Mouse (Mus musculus): ENCODE measurements around the gene Pth2. TPM values are rescaled to one million over a fixed set of nuclear protein-coding genes. Genes with fewer than 3 reads are reported as not detected.

Pth2 gene
- polyA plus RNA-seq, 1 experiment from 2014 or later: not detected

DNA sequence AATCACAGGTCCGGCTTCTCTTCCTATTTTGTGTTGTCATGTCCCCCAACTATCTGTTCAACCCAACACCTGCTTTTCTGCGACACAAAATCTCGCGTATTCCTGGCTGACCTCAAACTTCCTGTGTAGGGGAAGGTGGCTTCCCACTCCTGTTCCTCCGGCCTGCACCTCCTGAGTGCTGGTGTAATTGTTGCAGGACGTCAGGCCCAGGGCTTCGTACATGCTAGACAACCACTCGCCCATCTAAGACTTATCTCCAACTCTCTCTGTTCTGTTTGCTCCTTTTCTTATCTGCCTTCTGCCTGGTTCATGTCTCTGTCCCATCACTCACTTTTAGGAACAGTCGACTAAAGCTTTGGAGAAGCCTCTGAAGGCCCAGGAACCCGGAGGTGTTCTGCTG lies 30.3 kb downstream of the Pth2 start:
- Histone ChIP-seq H3K27ac (no peak overlapping the region), H3K9me3 (no peaks in the 10 kb centered on the region), H3K36me3 (no peaks in the 10 kb centered on the region), H3K9ac (no peak overlapping the region), H3K4me2 (no peak overlapping the region), H3K27me3 (peaks cover 31% of the 10 kb centered on the region), H3K4me1 (peaks cover 14% of the 10 kb centered on the region), H3K4me3 (no peak overlapping the region)
- ATAC-seq (ENCODE audit: insufficient number of reproducible peaks, low FRiP score, low TSS enrichment, low read depth): no peak
- WGBS: 66% methylated on average over 10 of the region's 10 CpGs

DNA sequence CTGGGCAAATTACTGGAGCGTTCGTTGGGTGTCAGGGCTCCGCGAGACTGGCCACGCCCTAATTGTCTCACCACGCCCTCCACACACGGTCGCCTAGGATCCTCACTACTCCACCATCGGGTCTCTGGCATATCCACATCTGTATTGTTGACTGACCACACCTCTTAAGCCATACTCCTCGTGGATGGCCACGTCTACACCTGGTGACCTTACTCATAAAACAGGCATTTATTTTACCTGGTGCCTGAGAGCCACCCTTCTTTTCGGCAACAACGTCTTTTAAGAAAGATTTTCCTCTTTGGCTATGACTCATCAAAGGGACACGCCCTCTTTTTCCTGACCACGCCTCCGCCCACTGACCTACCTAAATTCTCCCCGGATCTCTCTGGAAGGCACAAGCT lies 31.1 kb downstream of the Pth2 start, which contains the start of gene Dkkl1:
Gene Dkkl1, minus strand, starts transcription at position 297 of the 401 bp plus-strand sequence.
- no peak within 1 kb of the TSS for H3K9ac ChIP-seq

DNA sequence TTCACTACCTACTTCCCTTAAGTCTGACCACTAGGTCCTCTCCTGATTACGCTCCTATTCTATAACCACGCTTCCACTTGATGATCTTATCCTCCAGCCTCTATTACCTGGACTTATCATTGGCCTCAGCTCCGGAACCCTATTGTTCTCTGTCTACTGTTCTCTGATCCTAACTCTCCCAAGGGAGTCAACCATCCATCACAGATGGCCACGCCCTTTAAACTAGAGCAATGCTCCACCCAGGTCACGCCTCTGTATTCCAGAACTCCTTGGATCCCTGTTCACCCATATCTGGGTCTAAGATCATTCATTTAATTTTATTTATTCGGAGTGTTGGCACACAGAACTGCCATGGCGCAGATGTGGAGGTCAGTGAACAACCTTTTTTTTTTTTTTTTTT lies 31.6 kb downstream of the Pth2 start:
- H3K9ac ChIP-seq: no peak overlapping the region
- no peak overlapping the region for H3K4me3 ChIP-seq
- no peak for ATAC-seq (ENCODE audit: insufficient number of reproducible peaks, low FRiP score, low TSS enrichment, low read depth)
- H3K27me3 ChIP-seq: peaks cover 31% of the 10 kb centered on the region
- H3K4me2 ChIP-seq: no peak overlapping the region
- 70% methylated on average over 7 of the region's 7 CpGs for WGBS
- H3K4me1 ChIP-seq: peaks cover 23% of the 10 kb centered on the region
- no peak overlapping the region for H3K27ac ChIP-seq
- H3K36me3 ChIP-seq: no peaks in the 10 kb centered on the region
- H3K9me3 ChIP-seq: no peaks in the 10 kb centered on the region

More for the DNA sequence above, 31.1 kb downstream of the Pth2 start, which contains the start of gene Dkkl1:
- 5% methylated on average over 17 of the region's 17 CpGs for WGBS
- Histone ChIP-seq H3K27me3 (peaks cover 31% of the 10 kb centered on the region), H3K4me2 (peak within 1 kb of the TSS; percentile 29), H3K4me3 (peak within 1 kb of the TSS; percentile 14; the same call in 1 of the 2 replicates), H3K36me3 (no peaks in the 10 kb centered on the region), H3K27ac (no peak within 1 kb of the TSS), H3K4me1 (peaks cover 18% of the 10 kb centered on the region), H3K9me3 (no peaks in the 10 kb centered on the region)
- ATAC-seq (ENCODE audit: insufficient number of reproducible peaks, low FRiP score, low TSS enrichment, low read depth): no peak

DNA sequence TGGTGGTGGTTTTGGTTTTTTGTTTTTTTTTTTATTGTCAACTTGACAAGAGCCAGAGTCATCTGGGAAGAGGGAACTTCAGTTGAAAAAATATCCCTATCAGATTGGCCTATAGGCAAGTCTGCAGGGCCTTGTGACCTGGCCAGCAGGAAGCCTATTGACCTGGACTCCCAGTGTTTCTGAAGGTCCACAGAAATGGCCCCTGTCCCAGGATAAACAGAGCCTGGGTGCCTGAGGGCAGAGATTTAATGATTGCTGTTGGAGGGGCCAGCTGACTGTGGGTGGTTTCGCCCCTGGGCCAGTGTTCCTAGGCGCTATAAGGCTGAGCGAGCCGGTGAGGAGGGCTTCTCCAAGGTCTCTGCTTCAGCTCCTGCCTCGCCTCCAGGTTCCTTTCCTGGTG lies 32.9 kb downstream of the Pth2 start:
- no peak for ATAC-seq (ENCODE audit: insufficient number of reproducible peaks, low FRiP score, low TSS enrichment, low read depth)
- peaks cover 31% of the 10 kb centered on the region for H3K27me3 ChIP-seq
- H3K36me3 ChIP-seq: peaks cover 10% of the 10 kb centered on the region
- H3K9me3 ChIP-seq: no peaks in the 10 kb centered on the region
- no peak overlapping the region for H3K27ac ChIP-seq
- 66% methylated on average over 5 of the region's 5 CpGs for WGBS
- no peak overlapping the region for H3K4me3 ChIP-seq
- no peak overlapping the region for H3K9ac ChIP-seq
- peaks cover 35% of the 10 kb centered on the region for H3K4me1 ChIP-seq
- H3K4me2 ChIP-seq: no peak overlapping the region

DNA sequence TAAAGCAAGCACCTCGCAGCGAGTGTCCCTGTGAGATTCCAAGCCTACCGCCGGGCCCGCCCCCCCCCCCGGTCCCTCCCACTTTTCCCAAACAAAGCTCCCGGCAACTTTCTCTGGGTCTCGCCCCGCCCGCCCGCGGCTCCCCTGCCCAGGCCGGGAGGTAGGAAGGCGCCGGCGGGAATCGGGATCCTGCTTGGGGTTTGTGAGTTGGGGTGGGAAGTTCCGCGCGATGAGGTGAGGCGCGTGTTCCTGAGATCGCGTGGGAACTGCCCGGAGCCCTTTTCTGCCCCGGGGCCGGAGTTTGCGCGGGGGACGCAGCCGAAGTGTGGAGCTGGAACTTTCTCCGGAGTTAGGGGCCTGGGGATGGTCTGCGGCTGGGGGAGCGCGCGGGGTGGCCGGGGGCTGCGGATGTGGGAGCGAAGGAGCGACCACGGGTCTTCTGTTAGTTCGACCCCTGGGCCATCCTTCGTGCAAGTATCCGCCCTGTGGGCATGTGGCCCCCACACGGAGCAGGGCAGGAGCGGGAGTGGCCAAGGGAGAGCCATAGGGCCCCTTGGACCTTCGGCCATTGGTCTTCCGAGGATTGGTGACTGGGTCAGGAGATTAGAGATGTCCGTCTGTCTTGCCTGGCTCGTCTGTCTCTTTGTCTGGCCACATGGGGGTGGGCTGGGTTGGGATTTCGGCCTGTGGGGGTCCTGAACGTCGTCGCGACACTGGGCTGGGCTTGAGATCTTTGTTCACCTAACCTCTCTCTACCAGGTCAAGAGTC lies 35.1 kb downstream of the Pth2 start, which contains the start of gene Tead2:
Gene Tead2, plus strand, starts transcription at position 81 of the 769 bp plus-strand sequence.
- Histone ChIP-seq H3K36me3 (peaks cover 31% of the 10 kb centered on the region), H3K4me1 (peaks cover 37% of the 10 kb centered on the region), H3K27ac (peak within 1 kb of the TSS; percentile 95), H3K9me3 (no peaks in the 10 kb centered on the region), H3K4me3 (peak within 1 kb of the TSS; percentile 75), H3K27me3 (peaks cover 16% of the 10 kb centered on the region), H3K4me2 (peak within 1 kb of the TSS; percentile 74), H3K9ac (peak within 1 kb of the TSS; percentile 97)
- peak; percentile 61 for ATAC-seq (ENCODE audit: insufficient number of reproducible peaks, low FRiP score, low TSS enrichment, low read depth)
- 0% methylated on average over 54 of the region's 55 CpGs for WGBS

DNA sequence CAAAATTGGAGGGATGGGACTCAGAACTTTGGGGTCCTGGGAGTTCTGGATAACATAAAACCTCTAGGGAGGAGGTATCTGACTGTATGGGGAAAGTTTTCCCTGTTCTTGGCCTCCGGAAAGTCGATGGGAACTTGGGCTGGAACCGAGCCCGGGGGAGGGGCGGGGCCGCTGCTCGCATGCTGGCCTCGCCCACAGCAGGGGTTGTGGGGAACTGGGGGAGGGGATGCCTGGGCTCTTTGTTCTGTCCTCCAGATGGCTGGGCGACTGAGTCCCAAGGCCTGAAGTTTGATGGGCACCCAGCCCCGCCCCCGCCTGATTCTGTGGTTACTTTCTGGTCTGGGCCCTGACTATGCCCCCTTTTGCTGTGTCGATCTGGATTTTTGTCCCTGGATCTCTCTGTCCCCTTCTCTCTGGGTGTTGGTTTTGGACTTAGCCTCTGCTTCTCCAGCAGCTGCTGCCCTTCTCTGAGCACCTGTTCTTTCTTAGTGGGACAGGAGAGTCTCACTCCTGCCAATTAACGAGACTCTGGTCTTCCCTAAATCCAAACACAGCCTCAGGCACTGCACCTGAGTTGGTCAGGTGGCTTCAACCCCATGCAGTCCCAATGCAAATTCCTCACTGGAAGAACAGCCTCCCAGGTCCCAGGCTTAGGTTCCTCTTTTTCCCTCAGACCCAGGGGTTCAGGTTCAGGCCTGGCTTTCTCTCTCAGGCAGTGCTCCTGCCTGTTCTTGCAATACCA lies 35.8 kb downstream of the Pth2 start:
- Histone ChIP-seq H3K27me3 (peaks cover 9% of the 10 kb centered on the region), H3K9me3 (no peaks in the 10 kb centered on the region), H3K9ac (peak overlapping the region; percentile 97), H3K4me2 (peak overlapping the region; percentile 74), H3K36me3 (peaks cover 39% of the 10 kb centered on the region), H3K4me3 (peak overlapping the region; percentile 75), H3K4me1 (peaks cover 34% of the 10 kb centered on the region), H3K27ac (peak overlapping the region; percentile 95)
- WGBS: 1% methylated on average over 13 of the region's 13 CpGs
- peak; percentile 74 for ATAC-seq (ENCODE audit: insufficient number of reproducible peaks, low FRiP score, low TSS enrichment, low read depth)

DNA sequence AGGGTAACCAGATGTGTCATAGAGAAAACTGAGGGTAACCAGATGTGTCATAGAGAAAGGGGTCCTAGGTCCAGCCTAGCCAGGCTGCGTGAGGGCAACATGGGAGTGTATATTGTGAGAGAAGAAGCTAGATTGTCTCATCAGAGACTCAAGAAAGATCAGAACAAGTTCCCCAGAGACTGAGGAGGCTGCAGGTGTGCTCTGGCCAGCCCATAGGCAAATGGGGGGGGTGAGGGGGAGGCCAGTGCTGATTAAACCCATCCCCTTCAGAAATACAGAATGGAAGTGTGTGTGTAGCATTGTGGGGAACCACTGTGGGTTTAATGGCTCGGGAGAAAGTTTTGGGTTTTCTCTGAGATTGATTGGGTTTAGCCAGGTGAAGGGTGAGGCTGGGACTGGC lies 40.9 kb downstream of the Pth2 start:
- no peak for ATAC-seq (ENCODE audit: insufficient number of reproducible peaks, low FRiP score, low TSS enrichment, low read depth)
- no peak overlapping the region for H3K27ac ChIP-seq
- peaks cover 88% of the 10 kb centered on the region for H3K36me3 ChIP-seq
- no peak overlapping the region for H3K4me2 ChIP-seq
- H3K4me3 ChIP-seq: no peak overlapping the region
- 83% methylated on average over 2 of the region's 2 CpGs for WGBS
- no peaks in the 10 kb centered on the region for H3K9me3 ChIP-seq
- no peak overlapping the region for H3K9ac ChIP-seq
- H3K27me3 ChIP-seq: no peaks in the 10 kb centered on the region
- peaks cover 21% of the 10 kb centered on the region for H3K4me1 ChIP-seq

DNA sequence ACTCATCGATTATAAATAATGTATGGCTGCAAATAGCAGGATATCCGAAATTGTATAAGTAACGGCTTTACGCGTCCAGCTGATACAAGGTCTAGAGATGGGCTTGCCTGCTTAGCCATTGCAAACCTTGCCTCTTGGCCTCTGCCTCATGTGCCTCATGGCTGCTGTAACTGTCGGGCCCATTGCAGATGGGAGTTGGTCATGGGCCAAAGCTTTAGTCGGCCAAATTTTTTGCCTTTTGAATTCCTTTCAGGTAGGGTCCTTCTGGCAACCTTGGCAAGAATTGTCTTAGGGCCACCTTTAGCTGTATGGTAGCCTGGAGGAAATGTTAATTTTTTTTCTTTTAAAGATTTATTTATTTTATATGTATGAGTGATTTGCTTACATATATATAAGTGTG lies 44.0 kb downstream of the Pth2 start:
- Histone ChIP-seq H3K4me2 (no peak overlapping the region), H3K36me3 (peaks cover 96% of the 10 kb centered on the region)

DNA sequence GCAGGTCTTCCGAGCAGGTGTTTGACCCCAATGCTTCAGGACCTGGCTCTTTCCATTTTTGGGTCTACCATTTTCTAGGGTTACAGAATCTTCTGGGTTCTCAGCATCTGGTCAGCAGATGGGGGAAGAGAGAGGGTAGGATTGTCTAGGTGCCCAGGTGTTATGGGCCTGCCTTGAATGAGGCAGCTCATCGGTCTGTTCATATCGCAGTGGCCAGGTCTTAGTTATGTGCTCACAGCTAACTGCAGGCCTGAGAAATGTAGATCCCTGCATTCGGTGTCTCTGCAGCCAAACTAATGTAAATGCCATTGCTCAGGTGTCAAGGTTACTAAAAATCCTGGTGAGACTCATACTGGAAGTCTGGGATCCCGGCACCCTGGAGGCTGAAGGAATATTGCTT lies 45.6 kb downstream of the Pth2 start:
- Histone ChIP-seq H3K4me3 (no peak overlapping the region), H3K9ac (no peak overlapping the region), H3K4me1 (no peaks in the 10 kb centered on the region; the same call in 1 of the 2 replicates), H3K36me3 (peaks cover 88% of the 10 kb centered on the region), H3K4me2 (no peak overlapping the region), H3K27ac (no peak overlapping the region), H3K9me3 (no peaks in the 10 kb centered on the region), H3K27me3 (no peaks in the 10 kb centered on the region)
- 88% methylated on average over 5 of the region's 5 CpGs for WGBS
- no peak for ATAC-seq (ENCODE audit: insufficient number of reproducible peaks, low FRiP score, low TSS enrichment, low read depth)

More for the DNA sequence above, 44.0 kb downstream of the Pth2 start:
- no peaks in the 10 kb centered on the region for H3K9me3 ChIP-seq
- H3K27me3 ChIP-seq: no peaks in the 10 kb centered on the region
- H3K27ac ChIP-seq: no peak overlapping the region
- H3K4me3 ChIP-seq: no peak overlapping the region
- no peak overlapping the region for H3K9ac ChIP-seq
- no peaks in the 10 kb centered on the region for H3K4me1 ChIP-seq
- ATAC-seq (ENCODE audit: insufficient number of reproducible peaks, low FRiP score, low TSS enrichment, low read depth): no peak
- WGBS: 87% methylated on average over 7 of the region's 7 CpGs

DNA sequence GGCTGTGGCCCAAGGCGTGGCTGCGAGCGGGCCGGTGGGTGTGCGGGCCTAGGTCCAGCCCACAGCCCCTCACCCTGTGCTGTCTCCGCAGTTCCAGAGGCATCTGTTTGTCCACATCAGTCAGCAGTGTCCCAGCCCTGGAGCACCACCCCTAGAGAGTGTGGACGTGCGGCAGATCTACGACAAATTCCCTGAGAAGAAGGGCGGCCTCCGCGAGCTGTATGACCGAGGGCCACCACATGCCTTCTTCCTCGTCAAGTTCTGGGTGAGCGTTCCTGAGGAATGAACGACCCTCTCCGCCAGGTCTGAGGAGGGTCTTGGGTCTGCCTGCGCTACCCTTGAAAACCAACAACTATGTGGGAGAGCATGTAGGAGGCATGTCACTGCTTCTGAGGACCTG lies 47.8 kb downstream of the Pth2 start:
- 94% methylated on average over 18 of the region's 18 CpGs for WGBS
- ATAC-seq (ENCODE audit: insufficient number of reproducible peaks, low FRiP score, low TSS enrichment, low read depth): no peak
- Histone ChIP-seq H3K27me3 (no peaks in the 10 kb centered on the region), H3K4me1 (peaks cover 6% of the 10 kb centered on the region), H3K4me2 (no peak overlapping the region), H3K4me3 (no peak overlapping the region), H3K36me3 (peaks cover 86% of the 10 kb centered on the region), H3K9ac (no peak overlapping the region), H3K9me3 (no peaks in the 10 kb centered on the region), H3K27ac (no peak overlapping the region)

DNA sequence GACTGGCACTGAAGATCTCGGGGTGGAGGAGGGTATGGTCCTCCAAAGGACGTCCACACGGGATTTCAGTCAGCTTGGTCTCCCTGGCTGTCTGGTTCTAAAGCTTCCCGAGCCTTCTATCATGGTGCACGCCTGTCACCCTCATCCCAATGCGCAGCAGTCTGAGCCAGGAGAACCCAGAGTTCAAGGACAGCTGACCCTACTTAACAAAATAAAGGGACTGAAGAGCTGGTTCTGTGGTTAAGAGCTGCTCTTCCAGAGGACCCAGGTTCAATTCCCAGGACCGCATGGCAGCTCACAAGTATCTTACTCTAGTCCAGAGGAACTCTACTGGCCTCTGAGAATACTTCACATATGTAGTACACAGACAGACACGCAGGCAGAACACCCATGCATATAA lies 48.3 kb downstream of the Pth2 start:
- Histone ChIP-seq H3K9ac (no peak overlapping the region), H3K4me3 (no peak overlapping the region), H3K4me2 (no peak overlapping the region), H3K36me3 (peaks cover 85% of the 10 kb centered on the region), H3K27ac (no peak overlapping the region), H3K4me1 (peaks cover 11% of the 10 kb centered on the region), H3K27me3 (no peaks in the 10 kb centered on the region), H3K9me3 (no peaks in the 10 kb centered on the region)
- ATAC-seq (ENCODE audit: insufficient number of reproducible peaks, low FRiP score, low TSS enrichment, low read depth): no peak
- 94% methylated on average over 8 of the region's 8 CpGs for WGBS

Data from limb, embryonic 15.5 days (tissue).